Mouse (Mus musculus) frontal cortex, postnatal 25 days (tissue): ENCODE data around the gene Jag2.

Source experiments
- DNase-seq, 2 experiments: peaks; one replicate each; pipeline ENCODE4 v3.0.0; 2022; ENCODE audit warnings: low spot score in 2 of 2

The Jag2 gene

GRCm38 (mm10) chr12:112868178-112869087, 61.1 kb downstream of the Jag2 start, which contains the start of gene Gpr132:
Gene Gpr132, minus strand, starts transcription at chr12:112868228.
- no peak for DNase-seq

DNA sequence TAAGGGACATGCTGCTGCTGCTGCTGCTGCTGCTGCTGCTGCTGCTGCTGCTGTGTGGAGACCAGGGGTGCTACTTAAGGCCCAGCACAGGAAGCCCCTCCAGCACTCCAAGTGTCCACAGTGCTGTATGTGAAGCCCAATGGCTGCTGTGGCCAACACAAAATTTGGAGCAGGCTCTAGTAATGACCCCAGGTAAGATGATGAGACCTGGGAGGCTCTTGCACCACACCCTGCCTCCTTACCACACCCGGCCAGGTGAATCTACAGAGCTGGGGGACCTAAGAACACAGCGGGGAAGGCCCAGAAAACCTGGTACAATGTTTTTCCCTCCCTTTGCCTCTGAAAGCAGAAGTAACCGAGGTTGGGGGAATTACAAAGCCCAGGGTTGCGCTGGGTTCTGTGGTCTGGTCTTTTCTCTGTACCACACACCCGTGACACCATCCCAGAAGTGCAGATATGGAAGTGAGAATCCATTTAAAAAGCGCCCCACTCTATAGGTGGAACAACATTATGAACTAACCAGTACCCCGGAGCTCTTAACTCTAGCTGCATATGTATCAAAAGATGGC, 62.4 kb downstream of the Jag2 start:
- no peak for DNase-seq

- no peak for DNase-seq
These were observed 63.0 kb downstream of the Jag2 start for GRCm38 (mm10) chr12:112866467-112867080.

DNA sequence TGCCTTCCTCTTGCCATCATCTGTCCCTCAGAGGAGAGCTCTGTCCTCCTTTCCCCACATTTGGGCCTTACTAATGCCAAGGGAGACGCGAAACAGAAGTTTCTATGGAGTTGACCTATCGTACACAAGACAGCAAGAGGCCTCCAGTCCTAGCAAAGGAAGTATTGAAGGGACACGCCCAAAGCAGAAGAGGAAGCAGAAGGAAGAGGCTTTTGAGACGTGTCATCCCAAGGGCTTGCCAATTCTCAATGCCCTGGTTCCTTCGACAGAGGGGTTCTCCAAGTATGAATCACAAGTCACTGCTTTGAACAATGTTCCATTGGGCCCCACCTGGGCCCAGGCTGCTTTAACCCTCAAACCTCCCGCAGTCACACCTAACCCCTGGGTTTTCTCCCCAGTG, 64.8 kb downstream of the Jag2 start:
- no peak for DNase-seq

- DNase-seq = no peak
These were observed 67.7 kb downstream of the Jag2 start for GRCm38 (mm10) chr12:112861911-112862321.

DNA sequence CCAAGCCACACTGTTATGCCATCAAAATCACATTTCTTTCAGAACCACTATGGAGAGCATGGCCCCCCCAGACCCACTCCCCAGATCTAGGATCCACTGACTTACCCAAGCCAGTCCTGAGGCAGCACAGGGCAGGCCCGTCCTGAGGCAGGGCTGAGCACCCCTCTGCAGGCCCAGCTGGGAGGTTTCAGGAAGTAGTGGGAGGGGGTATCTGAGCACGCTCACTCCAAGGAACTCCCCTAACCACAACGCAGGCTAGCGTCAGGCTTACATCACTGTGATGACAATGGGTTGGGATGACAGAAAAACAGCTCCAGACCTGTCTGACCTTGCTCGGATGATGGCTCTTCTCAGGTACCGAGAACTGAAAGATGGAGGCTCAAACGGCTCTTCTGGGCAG, 68.8 kb downstream of the Jag2 start:
- DNase-seq = no peak

DNA sequence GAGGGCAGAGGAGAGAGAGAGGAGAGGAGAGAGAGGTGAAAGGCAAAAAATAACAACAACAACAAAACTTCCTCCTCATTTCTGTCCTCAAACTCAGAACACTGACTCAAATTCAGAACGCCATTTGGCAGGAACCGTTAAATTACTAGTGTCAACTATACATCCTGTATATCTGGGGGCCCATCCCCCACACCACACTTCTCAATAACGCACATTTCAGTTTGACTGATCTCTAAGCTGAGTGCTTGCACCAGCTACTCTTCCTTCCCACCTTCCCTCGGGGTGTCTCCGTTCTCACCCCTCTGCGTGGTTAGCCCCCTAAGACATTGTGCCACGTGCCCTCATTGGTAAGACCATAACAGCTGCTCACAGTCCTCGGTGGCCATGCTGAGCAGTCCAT, 69.6 kb downstream of the Jag2 start:
- DNase-seq = no peak

DNA sequence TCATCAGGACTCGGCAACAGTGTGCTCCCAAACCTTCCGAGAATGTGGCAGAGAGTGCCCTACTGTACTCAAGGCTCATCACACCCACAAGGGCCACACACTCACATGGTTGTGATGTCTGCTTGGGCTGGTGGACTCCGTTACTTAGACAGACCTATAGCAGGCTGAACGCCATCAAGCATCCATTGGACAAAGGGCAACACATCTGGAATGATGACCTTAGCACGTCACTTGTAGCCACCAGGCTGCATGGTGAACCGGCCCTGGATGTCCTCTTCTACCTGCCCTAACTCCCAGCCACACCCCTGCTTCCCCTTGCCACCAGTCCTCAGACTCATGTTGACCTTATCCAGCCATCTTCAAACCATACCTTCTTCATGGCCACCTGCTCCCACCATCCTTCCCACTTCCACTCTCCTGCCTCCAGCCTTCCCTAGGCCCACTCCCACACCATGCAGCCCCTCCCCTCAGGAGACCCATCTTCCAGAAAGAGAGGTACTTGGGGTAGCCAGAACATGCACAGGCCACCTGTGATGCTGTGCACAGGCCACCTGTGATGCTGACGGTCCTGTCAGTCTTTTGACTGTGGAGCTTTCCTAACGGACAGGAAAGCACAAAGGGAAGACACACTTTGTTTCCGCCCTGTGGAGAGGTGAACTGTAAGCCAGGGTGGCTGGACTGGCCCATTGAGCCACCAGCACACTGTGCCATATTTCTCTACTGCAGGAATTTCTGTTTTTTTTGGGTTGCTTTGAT, 70.8 kb downstream of the Jag2 start:
- no peak for DNase-seq
